Mouse (Mus musculus): ENCODE data around the gene Sspn.

Gene Sspn

DNA sequence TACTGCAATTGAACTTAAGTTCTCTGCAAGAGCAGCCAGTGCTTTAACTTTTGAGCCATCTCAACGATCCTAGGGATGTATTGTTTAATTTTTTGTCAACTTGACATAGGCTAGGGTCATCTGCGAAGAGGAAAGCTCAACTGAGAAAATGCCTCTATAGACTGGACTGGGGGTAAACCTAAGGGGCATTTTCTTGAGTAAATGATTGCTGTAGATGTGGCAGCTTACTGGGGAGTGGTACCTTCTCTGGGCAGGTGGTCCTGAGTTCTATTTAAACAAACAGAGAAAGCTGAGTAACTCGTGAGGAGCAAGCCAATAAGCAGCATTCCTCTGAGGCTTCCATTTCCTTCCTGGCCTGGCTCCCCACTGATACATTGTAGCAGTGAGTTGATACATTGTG lies at the start of gene Sspn:
Gene Sspn, plus strand, starts transcription at position 301 of the 400 bp plus-strand sequence.
- DNase-seq (ENCODE audit: low spot score): no peak

- no peak for DNase-seq (ENCODE audit: low spot score)
These were observed 48.4 kb upstream of the Sspn start for GRCm38 (mm10) chr6:145883010-145883409.

DNA sequence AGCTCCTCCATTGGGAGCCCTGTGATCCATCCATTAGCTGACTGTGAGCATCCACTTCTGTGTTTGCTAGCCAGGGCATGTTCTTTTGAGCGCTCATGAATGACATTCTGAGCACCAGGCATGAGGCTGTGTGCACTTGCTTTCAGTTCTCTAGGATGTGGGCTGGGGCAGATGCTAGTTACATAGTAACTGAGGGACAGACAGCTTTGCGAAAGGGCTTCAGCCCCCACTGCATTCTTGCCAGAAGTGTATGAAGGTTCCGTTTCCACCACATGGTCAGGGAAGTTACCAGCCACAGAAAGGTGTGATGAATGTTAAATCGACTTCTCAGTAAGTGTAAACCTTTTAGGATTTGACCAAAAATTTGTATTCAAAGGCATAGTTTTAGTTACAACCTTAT lies 47.8 kb upstream of the Sspn start:
- no peak for DNase-seq (ENCODE audit: low spot score)

GRCm38 (mm10) chr6:145885069-145885468 lies 46.4 kb upstream of the Sspn start:
- DNase-seq (ENCODE audit: low spot score): no peak

- DNase-seq (ENCODE audit: low spot score): no peak
These were observed 45.2 kb upstream of the Sspn start for GRCm38 (mm10) chr6:145886277-145886676.

DNA sequence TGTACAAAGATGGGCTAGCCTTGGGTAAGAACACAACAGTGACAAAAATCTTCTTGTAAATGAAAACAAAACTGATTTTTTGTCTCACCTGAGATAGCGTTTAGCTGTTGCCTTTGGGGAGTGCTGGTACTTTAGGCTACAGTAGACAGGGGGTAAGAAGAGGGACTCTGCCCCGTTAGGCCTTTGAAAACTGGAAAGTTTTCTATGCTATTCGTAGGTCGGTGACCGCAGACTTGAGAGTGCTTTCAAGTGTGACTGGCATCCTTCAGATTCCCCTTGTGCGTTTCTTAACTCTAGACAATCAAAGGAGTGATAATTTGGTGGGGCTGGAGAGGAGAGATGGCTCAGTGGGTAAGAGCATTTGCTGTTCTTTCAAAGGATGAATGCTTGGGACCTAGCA lies 43.7 kb upstream of the Sspn start:
- no peak for DNase-seq (ENCODE audit: low spot score)

- DNase-seq (ENCODE audit: low spot score): no peak
These were observed 39.5 kb upstream of the Sspn start for GRCm38 (mm10) chr6:145891951-145892350.

- DNase-seq (ENCODE audit: low spot score): no peak
These were observed 38.8 kb upstream of the Sspn start for GRCm38 (mm10) chr6:145892381-145893265.

- no peak for DNase-seq (ENCODE audit: low spot score)
These were observed 37.9 kb upstream of the Sspn start for GRCm38 (mm10) chr6:145893366-145894021.

DNA sequence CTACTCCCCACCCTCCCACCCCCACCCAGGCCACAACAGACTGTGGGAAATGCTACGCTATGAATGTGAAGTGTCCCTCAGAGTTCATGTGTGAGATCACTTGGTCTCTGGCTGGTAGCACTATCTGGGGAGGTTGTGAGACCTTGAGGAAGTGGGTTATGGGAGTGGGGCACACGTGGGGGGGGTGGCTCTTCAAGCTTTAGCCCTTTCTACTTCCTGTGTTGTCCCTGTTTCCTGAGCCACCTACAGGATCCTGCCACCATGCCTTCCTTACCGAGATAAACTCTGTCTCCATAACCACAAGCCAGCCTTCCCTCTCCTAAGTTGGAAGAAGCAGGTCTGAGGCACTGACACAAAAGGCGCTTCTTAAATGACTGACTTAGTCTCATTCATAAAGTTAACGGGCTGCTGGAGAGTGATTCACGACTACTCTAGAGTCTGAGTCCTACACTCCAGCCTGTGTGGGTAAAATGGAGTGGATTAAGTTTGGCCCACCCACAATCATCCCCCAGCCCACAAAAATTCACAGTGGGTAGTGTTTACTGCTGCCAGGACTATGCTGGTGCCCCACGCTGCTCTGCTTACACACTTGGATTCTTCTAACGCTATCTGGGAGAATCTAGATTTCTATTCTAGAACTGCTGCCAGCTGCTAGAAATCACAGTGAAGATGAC lies 36.6 kb upstream of the Sspn start:
- no peak for DNase-seq (ENCODE audit: low spot score)

- no peak for DNase-seq (ENCODE audit: low spot score)
These were observed 27.3 kb upstream of the Sspn start for GRCm38 (mm10) chr6:145904169-145904568.

DNA sequence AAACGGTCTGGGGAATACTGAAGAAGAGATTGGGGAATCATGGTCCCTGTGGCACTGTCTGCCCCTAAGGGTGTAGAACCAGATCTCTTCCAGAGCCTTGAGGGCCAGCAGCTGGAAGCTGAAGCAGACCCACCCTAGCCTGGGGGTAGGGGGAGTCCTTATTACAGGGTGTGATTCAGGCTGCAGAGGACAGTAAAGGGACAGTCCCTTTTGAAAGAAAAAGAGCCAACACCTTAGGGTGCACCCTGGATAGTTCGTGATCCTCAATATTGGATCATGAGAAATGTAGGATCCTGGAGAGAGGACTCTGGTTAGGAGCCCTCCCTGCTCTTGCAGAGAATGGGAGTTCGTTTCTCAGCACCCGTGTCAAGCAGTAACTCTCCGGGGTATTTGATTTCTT lies 26.8 kb upstream of the Sspn start:
- no peak for DNase-seq (ENCODE audit: low spot score)

DNA sequence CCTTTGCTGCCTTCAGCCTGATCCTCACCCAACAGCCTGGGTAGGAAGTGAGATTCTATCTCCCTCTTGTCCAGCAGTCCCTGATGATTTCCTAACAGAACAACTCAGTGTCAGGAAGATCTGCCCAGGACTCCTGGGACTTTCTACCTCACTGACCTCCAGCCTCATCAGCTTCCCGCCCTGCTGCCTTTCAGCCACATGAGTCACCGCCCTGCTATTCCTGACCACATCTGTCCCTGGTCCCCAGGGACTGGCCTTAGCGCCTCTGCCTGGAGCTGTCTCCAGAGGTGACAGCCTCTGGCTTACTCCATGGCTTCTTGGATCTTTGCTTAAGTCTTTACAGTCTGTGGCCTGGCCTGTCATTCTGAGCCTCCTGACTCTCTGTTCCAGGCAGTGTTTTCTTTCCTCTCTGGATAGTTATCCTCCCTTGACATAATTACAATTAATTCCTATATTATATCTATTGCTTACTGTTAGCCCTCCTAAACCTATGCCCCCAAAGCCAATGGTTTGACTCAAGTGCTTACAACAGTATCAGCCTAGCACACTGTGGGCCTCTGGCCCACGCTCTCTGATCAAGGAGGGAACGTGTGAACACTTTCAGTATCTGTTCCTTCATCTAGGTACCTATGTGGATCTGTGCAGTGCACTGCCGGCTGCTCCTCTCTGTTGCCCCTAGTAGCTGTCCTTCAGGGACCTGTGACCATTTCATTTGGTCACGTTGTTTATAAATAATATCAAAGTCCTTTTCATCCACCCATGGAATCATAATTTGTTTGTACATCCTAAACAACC lies 25.1 kb upstream of the Sspn start:
- no peak for DNase-seq (ENCODE audit: low spot score)

DNA sequence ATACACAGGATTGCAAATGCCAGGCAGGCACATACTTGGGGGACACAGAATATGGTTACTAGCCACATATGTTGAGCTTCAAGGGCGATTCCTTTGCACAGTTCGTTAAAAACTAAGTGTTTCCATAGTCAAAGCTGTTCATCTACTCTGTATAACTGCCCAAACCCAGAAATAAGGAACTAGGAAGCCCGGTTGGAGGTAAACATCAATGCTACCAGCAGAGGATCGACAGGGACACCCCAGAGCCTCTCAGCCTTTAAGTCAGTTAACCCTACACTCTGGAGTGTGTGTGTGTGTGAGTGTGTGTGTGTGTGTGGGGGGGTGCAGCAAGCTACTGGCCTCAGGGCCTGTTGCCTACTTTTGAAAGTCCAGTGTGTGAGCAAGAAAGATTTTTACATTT lies 21.5 kb upstream of the Sspn start:
- DNase-seq (ENCODE audit: low spot score): no peak

DNA sequence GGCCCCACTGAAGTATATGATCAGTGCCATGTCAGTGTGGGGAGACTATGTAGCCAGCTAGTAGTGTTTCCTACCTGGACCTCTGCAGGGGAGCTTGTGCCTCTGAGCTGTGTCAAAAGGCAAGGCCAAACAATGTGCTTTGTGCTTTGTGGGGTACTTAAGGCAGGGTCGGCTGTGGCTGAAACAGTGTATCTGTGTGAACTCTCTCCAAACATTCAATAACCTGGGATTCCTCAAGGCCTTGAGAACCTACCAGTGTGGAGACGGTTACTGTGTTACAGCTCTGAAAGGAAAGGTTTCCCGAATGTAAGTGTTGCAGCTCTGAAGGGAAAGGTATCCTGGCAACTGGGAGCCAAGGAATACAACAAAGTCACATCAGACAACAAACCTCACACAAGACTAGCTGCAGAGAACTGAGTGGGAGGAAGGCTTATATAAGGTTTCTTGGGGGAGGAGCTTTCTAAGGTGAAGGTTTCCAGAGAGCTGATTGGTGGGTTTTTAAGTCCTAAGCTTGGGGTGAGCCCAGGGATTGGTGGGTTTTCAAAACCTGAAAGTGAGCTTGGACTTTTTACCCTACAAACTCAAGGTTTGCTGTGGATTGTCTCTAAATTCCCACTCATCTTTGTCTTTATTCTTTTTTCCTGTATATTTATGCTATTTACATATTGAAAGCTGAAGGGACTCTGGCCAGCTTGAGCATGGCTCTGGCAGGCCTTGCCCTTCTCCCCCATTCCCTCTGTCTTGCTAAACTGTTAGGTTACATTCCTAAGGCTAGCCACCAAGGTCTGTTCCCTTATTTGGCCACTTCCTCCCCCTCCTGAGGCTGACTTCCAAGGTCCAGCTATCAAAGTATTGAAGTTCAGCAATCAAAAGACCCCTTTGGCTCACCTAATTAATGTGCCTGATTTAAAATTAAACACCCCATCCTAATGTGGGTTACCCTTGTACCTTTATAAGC lies 20.7 kb upstream of the Sspn start:
- DNase-seq (ENCODE audit: low spot score): no peak

DNA sequence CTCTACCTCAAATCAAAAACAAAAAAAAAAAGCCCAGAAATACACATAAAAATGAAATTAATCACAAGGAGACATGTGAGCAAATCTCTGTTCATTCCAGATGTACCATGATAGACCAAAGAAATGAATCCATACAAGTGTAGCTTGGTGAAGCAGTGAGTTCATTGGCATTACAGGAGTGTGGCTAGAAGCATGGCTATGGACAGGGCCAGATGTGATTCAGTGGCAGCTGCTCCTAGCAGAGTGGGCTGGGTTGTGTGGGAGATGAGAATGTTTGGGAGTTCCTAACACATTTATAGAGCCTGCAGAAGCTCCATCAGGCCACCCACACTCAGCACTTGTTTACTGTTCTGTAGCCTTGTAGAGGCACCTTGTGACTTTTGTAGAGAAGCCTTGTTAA lies 19.2 kb upstream of the Sspn start:
- DNase-seq (ENCODE audit: low spot score): no peak

DNA sequence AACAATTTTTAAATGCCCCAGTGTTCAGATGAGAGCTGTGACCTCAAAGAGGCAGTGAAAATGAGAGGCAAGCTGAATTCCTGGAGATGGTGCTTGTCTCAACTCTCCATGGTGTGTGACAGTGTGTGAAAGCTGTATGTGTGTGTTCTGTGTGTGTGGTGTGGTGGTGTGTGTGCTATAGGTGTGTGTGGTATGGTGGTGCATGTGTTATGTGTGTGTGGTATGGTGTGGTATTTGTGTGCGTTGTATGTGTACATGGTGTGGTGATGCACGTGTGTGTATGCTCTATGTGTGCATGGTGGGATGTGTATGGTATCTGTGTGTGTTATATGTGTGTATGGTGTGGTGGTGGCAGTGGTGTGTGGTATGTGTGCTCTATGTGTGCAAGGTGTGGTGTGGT lies 16.0 kb upstream of the Sspn start:
- DNase-seq (ENCODE audit: low spot score): no peak

DNA sequence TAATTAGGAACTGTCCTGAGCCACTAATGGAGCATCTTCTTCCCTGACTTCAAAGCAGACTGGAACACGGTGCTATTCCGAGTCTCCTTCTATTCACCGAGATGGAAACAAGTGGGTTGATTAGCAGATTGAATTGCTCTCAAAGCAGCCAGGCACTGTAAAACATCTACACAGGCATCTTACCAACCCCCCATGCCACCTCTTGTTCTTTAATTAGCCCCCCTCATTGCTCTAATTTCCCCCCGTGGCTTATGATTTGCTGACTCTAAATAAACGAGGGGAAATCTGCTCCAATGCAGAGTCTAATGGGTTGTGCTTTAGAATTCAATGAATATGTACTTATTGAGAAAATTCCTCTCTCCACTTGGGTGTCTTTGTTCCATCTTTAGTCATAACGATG lies 15.0 kb upstream of the Sspn start:
- no peak for DNase-seq (ENCODE audit: low spot score)

GRCm38 (mm10) chr6:145918236-145918635 lies 13.2 kb upstream of the Sspn start:
- no peak for DNase-seq (ENCODE audit: low spot score)

DNA sequence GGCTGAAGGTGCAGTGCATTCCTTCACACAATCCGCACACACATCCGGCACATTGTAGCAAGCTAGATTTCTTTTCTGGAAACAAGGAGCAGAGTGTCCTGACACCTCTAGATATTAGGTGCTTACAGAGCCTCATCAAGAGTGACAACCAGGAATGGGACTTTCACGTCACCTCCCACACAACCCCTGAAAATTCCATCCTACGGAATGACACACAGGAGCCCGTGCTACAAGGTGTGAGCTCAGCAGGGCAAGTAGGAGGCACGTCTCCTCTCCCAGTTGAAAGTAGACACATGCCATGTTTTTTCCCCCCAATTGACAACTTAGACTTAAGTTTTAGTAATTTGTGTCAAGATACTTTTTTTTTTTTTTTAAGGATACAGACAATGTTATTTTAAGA lies 7.8 kb upstream of the Sspn start:
- no peak for DNase-seq (ENCODE audit: low spot score)
